Mouse (Mus musculus) erythroblast, embryonic 14.5 days (primary cell): ENCODE results near the gene Fat3.

Experiments
- GATA1 ChIP-seq: IDR thresholded peaks from 2 replicates; pipeline ENCODE4 v1.6.1; 2012; ENCODE audit warnings: low read length, inconsistent platforms, mixed read lengths
- TAL1 ChIP-seq: IDR thresholded peaks from 3 replicates; pipeline ENCODE4 v1.6.1; 2012; ENCODE audit warnings: low read length, inconsistent platforms, mixed read lengths

- no peak for TF ChIP-seq GATA1
- no peak for TF ChIP-seq TAL1
Observed at GRCm38 (mm10) chr9:16186461-16186860, 314.6 kb downstream of the Fat3 start.
